Mouse (Mus musculus): ENCODE results near the gene Gng12.
A peak's percentile ranks its signal among the peaks of the same experiment; 100 is the strongest.
"Not testable (repeated sequence)": the region's sequence is repeated elsewhere in the genome, so short reads cannot be mapped to it uniquely, and the experiment has no call there.

The Gng12 gene

DNA sequence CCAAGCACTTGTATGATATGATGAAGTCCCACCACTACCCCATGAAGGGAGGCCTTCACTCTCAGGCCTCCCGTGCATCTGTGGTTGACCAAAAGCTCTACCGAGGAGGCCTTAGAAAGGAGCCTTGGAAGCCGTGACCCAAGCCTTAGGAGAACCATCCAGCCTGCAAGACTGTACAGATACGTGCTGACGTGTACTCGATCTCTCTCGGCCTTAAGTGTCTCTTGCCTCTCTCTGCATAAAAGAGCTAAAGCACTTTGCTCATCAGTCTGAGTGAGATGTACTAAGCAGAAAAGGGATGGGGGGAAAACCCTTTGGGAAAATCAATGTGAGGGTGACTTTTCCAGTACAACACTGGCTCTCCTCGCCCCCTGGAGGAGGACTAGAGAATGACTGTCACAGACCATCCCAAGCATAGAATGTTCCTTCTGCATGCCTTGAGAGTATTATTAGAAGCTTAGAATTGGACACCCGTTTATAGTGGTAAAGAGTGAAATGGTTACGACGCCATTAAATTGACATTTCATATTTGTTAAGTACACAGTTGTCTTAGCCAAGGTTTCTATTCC lies 59.0 kb downstream of the Gng12 start:
- DNase-seq (ENCODE audit: low spot score in 2 of 2), result peak in 1 of 2 experiments; percentile 51

- DNase-seq (ENCODE audit: low spot score in 2 of 2), result no peak
Observed at GRCm38 (mm10) chr6:66958466-66959235, 62.5 kb downstream of the Gng12 start.

- peak in 1 of 2 experiments; percentile 30 for DNase-seq (ENCODE audit: low spot score in 2 of 2)
Observed at GRCm38 (mm10) chr6:66962582-66963043, 66.4 kb downstream of the Gng12 start.

DNA sequence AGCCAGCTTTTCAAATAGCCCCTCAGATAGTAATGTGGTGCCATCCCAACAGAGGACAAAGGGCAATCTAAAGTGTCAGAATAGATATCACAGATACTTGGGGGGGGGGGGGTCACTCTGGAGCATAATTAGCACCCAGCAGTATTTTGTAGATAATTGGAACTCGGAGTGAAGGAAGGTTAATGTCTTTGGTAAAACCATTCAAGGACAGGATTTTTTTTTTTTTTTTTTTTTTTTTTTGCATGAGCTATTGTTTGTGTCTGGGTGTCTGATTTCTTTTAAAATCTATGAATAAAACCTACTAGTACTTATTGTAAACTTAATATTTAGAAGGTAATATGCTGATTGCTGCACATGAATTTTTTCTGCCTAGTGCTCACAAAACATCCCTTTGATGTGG lies 66.9 kb downstream of the Gng12 start:
- DNase-seq (ENCODE audit: low spot score in 2 of 2), result no peak

DNA sequence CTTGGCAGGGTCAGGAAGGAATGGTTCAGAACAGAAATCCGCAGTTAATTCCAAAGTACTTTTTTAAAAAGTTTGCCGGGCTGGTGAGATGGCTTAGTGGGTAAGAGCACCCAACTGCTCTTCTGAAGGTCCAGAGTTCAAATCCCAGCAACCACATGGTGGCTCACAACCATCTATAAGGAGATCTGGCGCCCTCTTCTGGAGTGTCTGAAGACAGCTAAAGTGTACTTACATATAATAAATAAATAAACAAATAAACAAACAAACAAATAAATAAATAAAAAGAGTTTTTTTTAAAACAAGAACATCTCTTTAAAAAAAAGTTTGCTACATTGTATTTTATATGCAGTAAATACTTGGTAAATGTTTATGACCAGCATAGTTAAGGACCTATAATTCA lies 67.5 kb downstream of the Gng12 start:
- DNase-seq (ENCODE audit: low spot score in 2 of 2), result not testable (repeated sequence)

DNA sequence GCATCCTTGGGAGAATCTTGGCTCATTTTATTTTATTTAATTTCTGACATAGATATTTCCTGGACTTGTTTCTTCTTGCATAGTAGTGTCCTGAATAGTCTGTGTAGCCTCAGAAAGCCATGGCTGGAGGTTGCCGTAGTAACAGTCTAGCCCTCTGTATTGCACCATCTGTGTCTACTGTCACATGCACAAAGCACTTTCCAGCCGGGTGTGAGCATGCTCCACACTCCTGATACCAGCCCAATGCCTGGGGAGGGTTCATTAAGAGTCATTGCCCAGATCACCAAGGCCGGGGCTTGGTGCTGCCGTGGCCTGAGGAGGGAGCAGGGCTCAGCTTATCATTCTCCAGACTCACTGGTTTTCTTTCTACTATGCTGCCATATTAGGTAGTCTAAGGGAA lies 68.0 kb downstream of the Gng12 start:
- DNase-seq (ENCODE audit: low spot score in 2 of 2), result no peak

DNA sequence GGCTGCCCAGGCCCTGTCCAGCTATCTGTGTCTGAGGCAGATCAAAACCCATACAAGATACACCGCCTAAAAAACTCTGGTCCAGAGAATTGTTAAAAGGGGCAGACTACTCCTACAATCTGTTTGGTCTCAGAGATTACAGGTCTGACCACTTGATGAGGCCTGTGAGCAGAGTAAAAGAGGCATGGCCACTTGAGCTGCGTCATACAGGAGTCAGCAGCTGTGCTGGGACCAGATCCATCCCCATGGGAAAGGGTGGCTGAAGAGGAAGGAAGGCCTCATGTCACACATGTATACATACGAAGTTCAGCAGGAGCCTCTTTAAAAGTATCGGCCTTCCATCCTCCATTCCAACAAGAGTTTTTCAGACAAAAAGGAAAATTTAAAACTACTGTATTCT lies 69.0 kb downstream of the Gng12 start:
- no peak for DNase-seq (ENCODE audit: low spot score in 2 of 2)

GRCm38 (mm10) chr6:66967788-66968187 lies 71.6 kb downstream of the Gng12 start:
- no peak for DNase-seq (ENCODE audit: low spot score in 2 of 2)

- DNase-seq (ENCODE audit: low spot score in 2 of 2), result no peak
Observed at GRCm38 (mm10) chr6:66969446-66969845, 73.2 kb downstream of the Gng12 start.

- DNase-seq (ENCODE audit: low spot score in 2 of 2), result no peak
Observed at GRCm38 (mm10) chr6:66972300-66972699, 76.1 kb downstream of the Gng12 start.

GRCm38 (mm10) chr6:66973180-66973579 lies 77.0 kb downstream of the Gng12 start:
- no peak for DNase-seq (ENCODE audit: low spot score in 2 of 2)

DNA sequence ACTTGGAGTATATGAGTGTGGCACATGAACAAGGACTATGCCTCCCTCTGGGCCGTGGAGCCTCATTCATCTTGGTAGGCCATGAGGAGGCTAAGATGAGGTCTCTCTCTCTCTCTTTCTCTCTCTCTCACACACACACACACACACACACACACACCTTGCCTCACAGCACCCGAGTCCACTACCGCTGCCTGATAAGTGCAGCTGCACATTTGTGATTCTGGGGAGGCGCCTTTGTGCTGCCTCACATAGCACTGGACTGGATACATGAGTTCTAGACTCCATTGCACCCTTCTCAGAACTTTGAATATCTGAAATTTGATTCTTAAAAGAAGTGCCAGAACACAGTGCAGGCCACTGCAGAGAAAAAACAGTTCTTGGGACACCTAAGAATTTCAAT lies 79.3 kb downstream of the Gng12 start:
- no peak for DNase-seq (ENCODE audit: low spot score in 2 of 2)

- DNase-seq (ENCODE audit: low spot score in 2 of 2), result no peak
Observed at GRCm38 (mm10) chr6:66979197-66979596, 83.0 kb downstream of the Gng12 start.

DNA sequence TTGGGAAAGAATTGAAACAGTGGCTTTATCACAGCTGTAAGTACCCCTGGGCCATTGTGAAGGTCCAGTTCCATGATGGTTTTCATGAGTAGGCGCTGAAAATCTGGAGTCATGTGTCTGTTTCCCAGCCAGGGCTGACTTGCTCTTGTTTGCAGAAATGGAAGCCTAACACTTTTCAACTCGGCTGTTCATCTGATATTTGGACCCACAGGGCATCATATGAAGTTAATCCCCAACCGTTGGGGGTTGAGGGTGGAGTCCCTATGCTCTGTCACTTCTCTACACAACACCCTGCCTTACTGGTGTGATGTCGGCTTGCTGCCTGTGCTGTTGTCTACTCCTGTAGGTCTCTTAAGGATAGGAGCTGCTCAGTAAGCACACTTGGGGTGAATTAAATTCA lies 83.8 kb downstream of the Gng12 start:
- DNase-seq (ENCODE audit: low spot score in 2 of 2), result no peak

DNA sequence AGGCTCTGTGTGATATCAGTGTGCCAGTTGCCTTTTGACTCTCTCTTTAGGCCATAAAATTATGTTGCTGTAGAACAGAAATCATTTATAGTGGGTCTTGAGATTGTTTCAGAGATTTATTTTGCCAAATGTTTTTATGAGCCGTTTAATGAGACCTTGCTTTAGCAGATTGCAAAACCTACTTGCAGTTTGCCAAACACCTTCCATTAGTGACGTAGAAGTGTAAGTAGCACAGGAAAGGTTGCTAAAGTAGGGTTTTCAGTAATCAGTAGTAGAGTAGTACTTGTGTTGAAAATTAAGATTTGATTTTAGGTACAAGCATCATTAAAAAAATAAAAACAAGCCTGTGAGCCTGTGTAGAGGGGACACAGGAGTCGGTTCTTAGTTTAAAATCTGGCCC lies 85.2 kb downstream of the Gng12 start:
- DNase-seq (ENCODE audit: low spot score in 2 of 2), result no peak

DNA sequence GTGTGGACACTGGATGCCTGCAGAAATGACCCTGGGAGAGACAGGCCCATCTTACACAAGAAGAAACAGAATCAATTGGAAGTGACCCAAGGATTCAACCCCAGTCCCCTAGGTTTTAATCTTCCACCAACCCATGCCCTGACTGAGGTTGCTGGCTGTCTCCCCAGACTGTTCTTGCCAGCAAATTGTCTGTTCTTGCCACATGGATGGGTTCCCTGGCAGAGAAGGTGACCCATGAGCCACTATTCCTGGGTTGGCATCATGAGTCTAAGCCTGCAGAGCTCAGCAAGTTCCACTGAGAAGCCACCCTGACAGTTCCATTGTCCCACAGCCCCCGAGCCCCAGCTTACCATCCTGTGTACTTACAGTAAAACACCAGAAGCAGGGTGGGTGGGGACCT lies 85.7 kb downstream of the Gng12 start:
- no peak for DNase-seq (ENCODE audit: low spot score in 2 of 2)

DNA sequence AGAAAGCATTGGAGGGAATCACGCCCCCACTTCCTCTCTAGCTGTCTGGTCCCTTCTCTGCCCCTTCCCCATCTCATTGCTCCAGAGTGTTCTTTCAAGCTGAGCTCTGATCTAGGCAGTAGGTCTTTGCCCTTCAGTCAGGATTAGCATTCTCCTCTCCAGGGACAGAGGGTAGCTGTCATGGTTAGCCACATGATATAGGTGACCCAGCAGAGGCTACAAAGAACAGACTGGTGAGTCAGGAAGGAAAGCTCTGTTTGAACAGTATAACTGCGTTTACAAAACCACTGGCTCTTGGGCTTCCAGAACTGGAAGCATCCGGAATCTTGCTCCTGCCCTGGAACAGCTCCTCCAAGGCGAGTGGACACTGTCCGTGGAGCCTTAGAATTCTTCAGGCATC lies 87.9 kb downstream of the Gng12 start:
- DNase-seq (ENCODE audit: low spot score in 2 of 2), result no peak

DNA sequence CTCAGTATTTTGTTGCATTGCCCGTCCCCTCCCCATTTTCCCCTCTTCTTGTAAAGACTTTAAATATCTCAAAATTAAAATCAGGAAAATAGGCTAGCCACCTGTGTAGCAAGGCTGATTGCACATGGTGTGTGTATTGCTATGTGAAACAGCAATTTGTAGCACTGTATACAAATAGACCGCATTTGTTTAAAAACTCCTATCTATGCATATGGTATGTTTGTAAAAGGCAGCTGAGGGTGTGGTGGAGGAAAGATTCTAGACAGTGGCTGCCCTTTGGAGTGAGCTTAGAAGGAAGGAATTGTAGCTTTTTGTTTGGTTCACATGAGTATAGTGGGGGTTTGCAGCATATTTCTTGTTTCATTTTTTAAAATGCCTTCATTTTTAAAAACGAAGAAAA lies 88.5 kb downstream of the Gng12 start:
- no peak for DNase-seq (ENCODE audit: low spot score in 2 of 2)

- DNase-seq (ENCODE audit: low spot score in 2 of 2), result no peak
Observed at GRCm38 (mm10) chr6:66985500-66985899, 89.3 kb downstream of the Gng12 start.

GRCm38 (mm10) chr6:66986063-66986462 lies 89.9 kb downstream of the Gng12 start:
- DNase-seq (ENCODE audit: low spot score in 2 of 2), result no peak

- peak; percentile 52 to 60 for DNase-seq (ENCODE audit: low spot score in 2 of 2)
Observed at GRCm38 (mm10) chr6:66987643-66988042, 91.4 kb downstream of the Gng12 start.

DNA sequence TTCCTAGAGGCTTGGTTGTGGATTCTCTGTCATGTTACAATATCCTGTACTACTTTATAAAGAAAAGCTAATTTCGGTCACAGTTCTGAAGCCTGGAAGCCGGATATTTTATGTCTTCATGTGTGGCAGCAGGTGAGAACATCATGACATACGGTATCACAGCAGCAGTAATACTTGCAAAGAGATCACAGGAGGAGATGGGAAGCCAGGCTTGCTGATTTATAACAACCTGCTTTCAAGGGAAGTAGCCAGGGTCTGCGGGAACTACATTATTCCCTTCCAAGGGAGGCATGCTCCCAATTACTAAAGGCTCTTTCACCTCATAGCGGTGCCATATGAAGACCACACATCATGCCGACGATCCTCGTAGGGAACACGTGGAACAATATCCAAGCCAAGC lies 92.2 kb downstream of the Gng12 start:
- DNase-seq (ENCODE audit: low spot score in 2 of 2), result no peak

DNA sequence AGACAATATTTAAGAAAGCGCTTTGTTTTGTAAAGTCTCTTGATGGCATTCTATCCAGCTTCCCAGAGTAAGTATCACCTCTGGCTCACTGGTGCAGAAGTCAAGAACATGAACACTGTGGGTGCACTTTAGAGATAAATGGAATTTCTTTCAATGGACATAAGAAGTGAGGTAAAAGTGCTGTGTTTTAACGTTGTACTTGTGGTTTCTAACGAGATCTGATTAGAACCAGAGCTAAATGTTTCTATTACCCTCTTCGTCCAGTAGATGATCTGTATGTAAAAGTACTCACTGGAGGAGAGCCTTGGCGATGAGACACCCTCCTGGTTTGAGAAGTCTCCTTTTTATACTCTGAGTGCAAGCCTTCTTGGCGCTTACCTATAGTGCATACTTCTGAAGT lies 92.8 kb downstream of the Gng12 start:
- DNase-seq (ENCODE audit: low spot score in 2 of 2), result no peak

GRCm38 (mm10) chr6:66989518-66989917 lies 93.3 kb downstream of the Gng12 start:
- no peak for DNase-seq (ENCODE audit: low spot score in 2 of 2)
